Mouse (Mus musculus): Measurements from ENCODE around the gene Scd1.

- TF ChIP-seq TAL1 (IDR thresholded peaks at IDR 0.05; ENCODE audit: low read length) (no peak), GATA1 (IDR thresholded peaks at IDR 0.05; ENCODE audit: low read length) (no peak)
These were observed 10.9 kb upstream of the Scd1 start for GRCm38 (mm10) chr19:44418544-44418943.
